Mouse (Mus musculus): Measurements from ENCODE around the gene Prkra. TPM values are rescaled to one million over a fixed set of nuclear protein-coding genes. Genes with fewer than 3 reads are reported as not detected.
A peak's percentile ranks its signal among the peaks of the same experiment; 100 is the strongest.

The Prkra gene
- polyA plus RNA-seq, 1 experiment: 35.1 TPM

DNA sequence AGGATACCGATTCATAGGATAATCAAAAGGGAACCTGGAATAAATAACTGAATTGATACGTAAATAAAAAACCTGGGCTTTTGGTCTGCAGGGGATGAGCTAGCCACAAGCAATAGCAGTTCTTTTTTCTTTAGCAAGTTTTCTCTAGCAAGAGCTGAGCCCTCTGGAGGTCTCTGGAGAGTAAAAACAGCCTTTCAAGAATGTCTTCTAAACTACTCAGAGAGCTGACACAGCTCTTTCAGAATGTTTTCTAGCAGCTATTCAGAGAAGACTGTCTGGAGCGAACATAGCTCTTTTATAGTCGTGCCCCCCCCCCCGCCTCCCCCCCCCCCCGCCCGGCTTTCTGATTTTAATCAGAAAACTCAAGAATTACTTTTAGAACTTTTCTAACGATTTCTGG, 11.6 kb upstream of the Prkra start:
- no peak for TF ChIP-seq CTCF (IDR thresholded peaks at IDR 0.05; ENCODE audit: borderline replicate concordance, insufficient read depth, low read length)
- no peak for TF ChIP-seq POLR2A (IDR thresholded peaks at IDR 0.05; ENCODE audit: low read depth, low read length)
- no peak overlapping the region for H3K27ac ChIP-seq (ENCODE audit: insufficient read depth, low read length)
- H3K4me1 ChIP-seq (ENCODE audit: control insufficient read depth, insufficient read depth, low read length): no peaks in the 10 kb centered on the region
- no peak overlapping the region for H3K4me3 ChIP-seq (ENCODE audit: insufficient read depth, low read length)

- TF ChIP-seq CTCF (IDR thresholded peaks at IDR 0.05; ENCODE audit: borderline replicate concordance, insufficient read depth, low read length): no peak
- no peak for TF ChIP-seq POLR2A (IDR thresholded peaks at IDR 0.05; ENCODE audit: low read depth, low read length)
- Histone ChIP-seq H3K27ac (ENCODE audit: insufficient read depth, low read length) (no peak overlapping the region), H3K4me1 (ENCODE audit: control insufficient read depth, insufficient read depth, low read length) (no peaks in the 10 kb centered on the region), H3K4me3 (ENCODE audit: insufficient read depth, low read length) (no peak overlapping the region)
Observed at GRCm38 (mm10) chr2:76658551-76658950, 10.7 kb upstream of the Prkra start.

DNA sequence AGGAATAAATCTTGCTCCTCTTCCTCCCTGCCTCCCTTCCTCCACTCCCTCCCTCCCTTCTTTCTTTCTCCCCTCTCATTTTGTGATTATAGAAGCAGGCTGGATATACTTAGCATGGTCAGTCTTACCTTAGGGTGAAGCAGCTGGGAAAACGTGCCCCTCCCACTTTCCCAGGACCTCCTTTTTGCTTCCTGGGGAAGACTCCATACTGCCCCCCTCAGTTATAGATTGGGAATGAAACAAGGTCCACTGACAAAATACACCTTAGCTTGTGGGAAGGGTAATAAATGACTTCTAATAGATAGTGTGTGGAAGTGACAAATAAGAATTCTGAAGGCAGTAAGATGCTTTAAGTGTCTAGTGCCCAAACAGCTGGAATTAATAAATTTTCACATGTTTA, 8.2 kb upstream of the Prkra start:
- Histone ChIP-seq H3K27ac (ENCODE audit: insufficient read depth, low read length) (no peak overlapping the region), H3K4me3 (ENCODE audit: insufficient read depth, low read length) (no peak overlapping the region), H3K4me1 (ENCODE audit: control insufficient read depth, insufficient read depth, low read length) (no peaks in the 10 kb centered on the region)
- no peak for TF ChIP-seq CTCF (IDR thresholded peaks at IDR 0.05; ENCODE audit: borderline replicate concordance, insufficient read depth, low read length)
- no peak for TF ChIP-seq POLR2A (IDR thresholded peaks at IDR 0.05; ENCODE audit: low read depth, low read length)

GRCm38 (mm10) chr2:76655444-76655843, 7.6 kb upstream of the Prkra start:
- H3K27ac ChIP-seq (ENCODE audit: insufficient read depth, low read length): no peak overlapping the region
- H3K4me1 ChIP-seq (ENCODE audit: control insufficient read depth, insufficient read depth, low read length): no peaks in the 10 kb centered on the region
- H3K4me3 ChIP-seq (ENCODE audit: insufficient read depth, low read length): no peak overlapping the region
- TF ChIP-seq CTCF (IDR thresholded peaks at IDR 0.05; ENCODE audit: borderline replicate concordance, insufficient read depth, low read length) (no peak), POLR2A (IDR thresholded peaks at IDR 0.05; ENCODE audit: low read depth, low read length) (no peak)

DNA sequence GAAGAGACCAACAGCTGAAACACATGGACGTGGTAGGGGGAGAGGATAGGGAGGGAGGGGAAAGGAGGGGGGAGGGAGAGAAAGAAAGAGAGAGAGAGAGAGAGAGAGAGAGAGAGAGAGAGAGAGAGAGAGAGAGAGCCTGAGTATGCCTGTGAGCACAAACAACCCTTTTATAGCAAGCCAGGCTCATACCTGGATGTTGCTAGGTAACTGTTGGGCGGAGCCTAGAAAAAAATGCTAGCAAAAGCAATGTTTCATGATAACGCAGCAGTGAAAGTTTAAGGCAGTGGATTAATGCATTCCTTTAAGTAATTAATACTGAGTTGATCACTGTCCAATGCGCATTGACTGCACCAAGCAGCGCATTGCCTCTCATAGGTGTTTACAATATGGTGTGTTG, 6.8 kb upstream of the Prkra start:
- no peak overlapping the region for H3K27ac ChIP-seq (ENCODE audit: insufficient read depth, low read length)
- H3K4me1 ChIP-seq (ENCODE audit: control insufficient read depth, insufficient read depth, low read length): no peaks in the 10 kb centered on the region
- TF ChIP-seq POLR2A (IDR thresholded peaks at IDR 0.05; ENCODE audit: low read depth, low read length): no peak
- TF ChIP-seq CTCF (IDR thresholded peaks at IDR 0.05; ENCODE audit: borderline replicate concordance, insufficient read depth, low read length): no peak
- H3K4me3 ChIP-seq (ENCODE audit: insufficient read depth, low read length): no peak overlapping the region

GRCm38 (mm10) chr2:76653070-76653469, 5.3 kb upstream of the Prkra start:
- Histone ChIP-seq H3K27ac (ENCODE audit: insufficient read depth, low read length) (no peak overlapping the region), H3K4me1 (ENCODE audit: control insufficient read depth, insufficient read depth, low read length) (0 out of 2 replicates have a peak, but pooled peaks cover 2% of the 10 kb centered on the region), H3K4me3 (ENCODE audit: insufficient read depth, low read length) (no peak overlapping the region)
- TF ChIP-seq POLR2A (IDR thresholded peaks at IDR 0.05; ENCODE audit: low read depth, low read length) (no peak), CTCF (IDR thresholded peaks at IDR 0.05; ENCODE audit: borderline replicate concordance, insufficient read depth, low read length) (no peak; the same call in 1 of the 2 replicates)

- Histone ChIP-seq H3K27ac (ENCODE audit: insufficient read depth, low read length) (peak overlapping the region; percentile 75), H3K4me3 (ENCODE audit: insufficient read depth, low read length) (no peak overlapping the region), H3K4me1 (ENCODE audit: control insufficient read depth, insufficient read depth, low read length) (peaks cover 6% of the 10 kb centered on the region)
- TF ChIP-seq POLR2A (IDR thresholded peaks at IDR 0.05; ENCODE audit: low read depth, low read length) (no peak), CTCF (IDR thresholded peaks at IDR 0.05; ENCODE audit: borderline replicate concordance, insufficient read depth, low read length) (no peak)
Observed at GRCm38 (mm10) chr2:76648666-76649141, 889 bp upstream of the Prkra start.

DNA sequence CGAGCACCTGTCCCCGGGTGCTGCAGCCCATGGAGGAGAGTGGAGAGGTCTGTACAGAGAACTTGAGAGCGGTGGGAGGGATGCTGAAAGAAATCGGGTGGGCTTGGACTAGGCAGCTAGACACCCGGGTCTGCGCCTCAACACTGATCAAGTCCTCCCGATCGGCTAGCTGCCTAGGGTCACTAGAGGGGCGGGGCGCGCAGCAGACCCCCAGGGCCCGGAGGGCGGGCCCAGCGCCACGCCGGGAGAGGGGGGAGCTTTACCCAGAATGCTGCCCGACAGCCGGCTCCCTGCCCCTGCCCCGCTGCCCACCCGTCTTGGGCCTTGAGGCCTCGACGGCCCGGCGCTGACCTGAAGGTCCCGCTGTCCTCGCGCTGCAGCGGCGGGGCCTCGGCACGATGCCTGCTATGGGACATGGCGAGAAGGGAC, 360 bp downstream of the Prkra start:
- Histone ChIP-seq H3K4me3 (ENCODE audit: insufficient read depth, low read length) (peak overlapping the region; percentile 79), H3K27ac (ENCODE audit: insufficient read depth, low read length) (no peak overlapping the region), H3K4me1 (ENCODE audit: control insufficient read depth, insufficient read depth, low read length) (peaks cover 6% of the 10 kb centered on the region)
- TF ChIP-seq CTCF (IDR thresholded peaks at IDR 0.05; ENCODE audit: borderline replicate concordance, insufficient read depth, low read length) (no peak), POLR2A (IDR thresholded peaks at IDR 0.05; ENCODE audit: low read depth, low read length) (no peak)

- Histone ChIP-seq H3K4me3 (ENCODE audit: insufficient read depth, low read length) (no peak overlapping the region), H3K4me1 (ENCODE audit: control insufficient read depth, insufficient read depth, low read length) (peaks cover 5% of the 10 kb centered on the region), H3K27ac (ENCODE audit: insufficient read depth, low read length) (no peak overlapping the region)
- TF ChIP-seq POLR2A (IDR thresholded peaks at IDR 0.05; ENCODE audit: low read depth, low read length) (no peak), CTCF (IDR thresholded peaks at IDR 0.05; ENCODE audit: borderline replicate concordance, insufficient read depth, low read length) (no peak)
Observed at GRCm38 (mm10) chr2:76643801-76644200, 4.0 kb downstream of the Prkra start.

GRCm38 (mm10) chr2:76639637-76640036, 8.2 kb downstream of the Prkra start:
- TF ChIP-seq CTCF (IDR thresholded peaks at IDR 0.05; ENCODE audit: borderline replicate concordance, insufficient read depth, low read length) (no peak), POLR2A (IDR thresholded peaks at IDR 0.05; ENCODE audit: low read depth, low read length) (no peak)
- Histone ChIP-seq H3K4me1 (ENCODE audit: control insufficient read depth, insufficient read depth, low read length) (no peaks in the 10 kb centered on the region), H3K4me3 (ENCODE audit: insufficient read depth, low read length) (no peak overlapping the region), H3K27ac (ENCODE audit: insufficient read depth, low read length) (no peak overlapping the region)

- no peak overlapping the region for H3K4me3 ChIP-seq (ENCODE audit: insufficient read depth, low read length)
- no peaks in the 10 kb centered on the region for H3K4me1 ChIP-seq (ENCODE audit: control insufficient read depth, insufficient read depth, low read length)
- no peak for TF ChIP-seq POLR2A (IDR thresholded peaks at IDR 0.05; ENCODE audit: low read depth, low read length)
- no peak for TF ChIP-seq CTCF (IDR thresholded peaks at IDR 0.05; ENCODE audit: borderline replicate concordance, insufficient read depth, low read length)
- no peak overlapping the region for H3K27ac ChIP-seq (ENCODE audit: insufficient read depth, low read length)
Observed at GRCm38 (mm10) chr2:76631600-76631999, 16.2 kb downstream of the Prkra start.

Data from embryonic fibroblast, embryonic 13.5 days (primary cell).